Mouse (Mus musculus): ENCODE measurements around the gene Cfap44.

DNA sequence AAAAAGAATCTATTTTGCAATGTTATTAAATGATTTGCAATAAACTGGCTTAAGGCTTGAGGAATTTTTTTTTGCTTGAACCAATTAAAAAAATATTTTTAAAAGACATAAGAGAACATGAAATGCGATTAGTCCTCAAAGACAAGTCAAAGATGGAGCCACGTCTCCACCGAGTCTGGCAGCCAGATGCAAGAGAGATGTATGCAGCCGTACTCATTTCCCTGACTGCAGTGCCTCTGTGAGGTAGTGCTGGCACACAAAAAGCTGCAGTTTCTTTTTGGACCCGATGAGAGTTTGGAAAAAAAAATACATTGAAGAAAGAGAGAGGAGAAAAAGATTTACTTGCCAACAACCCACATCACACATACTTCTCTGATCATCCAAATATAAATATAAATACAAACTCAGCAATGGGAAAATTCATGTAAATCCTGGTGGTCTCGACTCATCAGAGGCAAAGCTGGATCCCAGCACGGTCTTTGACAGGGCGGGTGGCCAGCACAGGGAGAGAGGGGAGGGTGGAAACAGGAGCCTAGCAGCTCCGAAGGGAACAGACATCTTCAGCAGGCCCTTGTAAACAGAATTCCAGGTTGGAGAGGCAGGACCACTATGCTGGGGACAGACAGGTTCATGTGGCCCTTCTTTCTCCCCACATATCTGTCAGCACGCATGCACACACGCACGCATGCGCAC, 116.1 kb downstream of the Cfap44 start:
- no peak for TF ChIP-seq CTCF (IDR thresholded peaks at IDR 0.05)
- no peak for TF ChIP-seq EP300 (IDR thresholded peaks at IDR 0.05)
